Mouse (Mus musculus) lung, embryonic 15.5 days (tissue): ENCODE results near the gene Mri1. TPM values are rescaled to one million over a fixed set of nuclear protein-coding genes. Genes with fewer than 3 reads are reported as not detected.
"Not testable (repeated sequence)": the region's sequence is repeated elsewhere in the genome, so short reads cannot be mapped to it uniquely, and the experiment has no call there.

Source experiments
- ATAC-seq: fragments of 200-750 bp; cut with Nextera tagmentation; 2 replicates; pipeline ENCODE4 v1.8.0; 2017; ENCODE audit warnings: moderate number of reproducible peaks, borderline replicate concordance; ENCODE audit not compliant: low FRiP score, low TSS enrichment; ENCODE audit errors: extremely low read depth
- H3K27ac ChIP-seq: fragments of 300-500 bp; sonication (generic); 2 replicates; pipeline ENCODE4 v1.5.1; 2015; ENCODE audit warnings: moderate library complexity, mild to moderate bottlenecking, inconsistent platforms
- H3K27me3 ChIP-seq: fragments of 300-500 bp; sonication (generic); 2 replicates; pipeline ENCODE4 v1.6.1; 2015; ENCODE audit warnings: inconsistent platforms
- H3K36me3 ChIP-seq: fragments of 300-500 bp; sonication (generic); 2 replicates; pipeline ENCODE4 v1.6.1; 2015; ENCODE audit warnings: inconsistent platforms
- H3K4me1 ChIP-seq: fragments of 300-500 bp; sonication (generic); 2 replicates; pipeline ENCODE4 v1.6.1; 2015; ENCODE audit warnings: inconsistent platforms
- H3K4me2 ChIP-seq: fragments of 300-500 bp; sonication (generic); 2 replicates; pipeline ENCODE4 v1.6.1; 2015; ENCODE audit warnings: inconsistent platforms, mild to moderate bottlenecking, moderate library complexity
- H3K4me3 ChIP-seq: fragments of 300-500 bp; sonication (generic); 2 replicates; pipeline ENCODE4 v1.5.1; 2015; ENCODE audit warnings: mild to moderate bottlenecking, inconsistent platforms
- H3K9ac ChIP-seq: fragments of 300-500 bp; sonication (generic); 2 replicates; pipeline ENCODE4 v1.6.1; 2015; ENCODE audit warnings: inconsistent platforms
- H3K9me3 ChIP-seq: fragments of 300-500 bp; sonication (generic); 2 replicates; pipeline ENCODE4 v1.6.1; 2016; ENCODE audit warnings: inconsistent platforms
- WGBS: fragments of 180-500 bp; shearing (Covaris S2); methylation state at CpG from one replicate; pipeline ENCODE4 v1.1.7; 2015; 5-methylcytosine and 5-hydroxymethylcytosine counted together
- polyA plus RNA-seq: library from polyadenylated mRNA; unstranded; fragments of >200 nt; fragmentation: Nextera tagmentation; extraction: Ambion mirVana; gene quantifications from 2 replicates; pipeline ENCODE4 v1.2.1, GENCODE M21; 2015

The Mri1 gene
- 67.2 and 72.4 TPM in 2 replicates for polyA plus RNA-seq

- H3K4me2 ChIP-seq, result peak within 1 kb of the TSS; percentile 99
- peaks cover 19% of the 10 kb centered on the region for H3K4me1 ChIP-seq
- no peaks in the 10 kb centered on the region for H3K9me3 ChIP-seq
- H3K4me3 ChIP-seq, result peak within 1 kb of the TSS; percentile 84
- H3K27me3 ChIP-seq, result no peaks in the 10 kb centered on the region
- ATAC-seq, result peak; percentile 89
- peak within 1 kb of the TSS; percentile 80 for H3K9ac ChIP-seq
- peak within 1 kb of the TSS; percentile 92 for H3K27ac ChIP-seq
- under 1% methylated on average over 64 of the region's 64 CpGs for WGBS
- H3K36me3 ChIP-seq, result peaks cover 55% of the 10 kb centered on the region
Observed at GRCm38 (mm10) chr8:84256822-84257610, at the start of gene Mri1. Gene Mri1 (minus strand): TSS chr8:84257326.

DNA sequence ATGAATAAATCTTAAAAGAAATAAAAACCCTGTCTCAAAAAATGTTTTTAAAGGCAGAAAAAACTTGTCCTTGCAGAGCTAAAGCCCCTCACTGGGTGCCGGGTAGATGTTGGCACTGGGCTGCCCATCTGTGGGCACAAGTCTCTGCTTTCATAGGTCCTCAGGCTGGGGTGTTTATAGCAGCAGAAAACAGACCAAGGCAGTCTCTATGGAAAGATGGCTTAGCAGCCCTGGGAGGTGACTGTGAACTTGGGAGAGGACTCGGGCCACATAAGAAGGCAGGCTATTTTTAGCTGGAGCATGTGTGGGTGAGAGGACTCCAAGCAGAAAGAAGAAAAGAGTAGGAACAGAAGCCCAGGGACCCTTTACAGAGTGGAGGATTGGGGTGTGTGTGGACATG is 46.8 kb upstream of the Mri1 start:
- WGBS, result 53% methylated on average over 2 of the region's 2 CpGs
- no peak overlapping the region for H3K4me3 ChIP-seq
- no peak for ATAC-seq
- H3K9me3 ChIP-seq, result no peaks in the 10 kb centered on the region
- no peaks in the 10 kb centered on the region for H3K27me3 ChIP-seq
- no peak overlapping the region for H3K9ac ChIP-seq
- H3K4me1 ChIP-seq, result no peaks in the 10 kb centered on the region; the same call in 1 of the 2 replicates
- H3K27ac ChIP-seq, result 0 out of 2 replicates have a peak overlapping the region, but pooled peaks have one; percentile 10
- H3K4me2 ChIP-seq, result no peak overlapping the region
- no peaks in the 10 kb centered on the region for H3K36me3 ChIP-seq

GRCm38 (mm10) chr8:84297029-84297785 is 40.1 kb upstream of the Mri1 start:
- peaks cover 3% of the 10 kb centered on the region; the same call in 1 of the 2 replicates for H3K27me3 ChIP-seq
- H3K27ac ChIP-seq, result no peak overlapping the region
- H3K9ac ChIP-seq, result no peak overlapping the region
- H3K4me3 ChIP-seq, result no peak overlapping the region
- no peaks in the 10 kb centered on the region for H3K36me3 ChIP-seq
- 64% methylated on average over 5 of the region's 5 CpGs for WGBS
- no peaks in the 10 kb centered on the region; the same call in 1 of the 2 replicates for H3K4me1 ChIP-seq
- no peak for ATAC-seq
- H3K9me3 ChIP-seq, result no peaks in the 10 kb centered on the region
- H3K4me2 ChIP-seq, result no peak overlapping the region

GRCm38 (mm10) chr8:84291688-84292087 is 34.6 kb upstream of the Mri1 start:
- H3K36me3 ChIP-seq, result no peaks in the 10 kb centered on the region
- H3K9ac ChIP-seq, result no peak overlapping the region
- H3K27me3 ChIP-seq, result peaks cover 3% of the 10 kb centered on the region; the same call in 1 of the 2 replicates
- H3K4me1 ChIP-seq, result no peaks in the 10 kb centered on the region
- ATAC-seq, result no peak
- H3K27ac ChIP-seq, result no peak overlapping the region
- no peak overlapping the region for H3K4me2 ChIP-seq
- 23% methylated on average over 8 of the region's 8 CpGs for WGBS
- no peaks in the 10 kb centered on the region for H3K9me3 ChIP-seq
- no peak overlapping the region for H3K4me3 ChIP-seq

GRCm38 (mm10) chr8:84291086-84291485 is 34.0 kb upstream of the Mri1 start:
- H3K27ac ChIP-seq, result no peak overlapping the region
- no peaks in the 10 kb centered on the region for H3K36me3 ChIP-seq
- peaks cover 3% of the 10 kb centered on the region; the same call in 1 of the 2 replicates for H3K27me3 ChIP-seq
- ATAC-seq, result no peak
- no peak overlapping the region for H3K4me2 ChIP-seq
- no peak overlapping the region for H3K9ac ChIP-seq
- no peaks in the 10 kb centered on the region for H3K4me1 ChIP-seq
- H3K9me3 ChIP-seq, result no peaks in the 10 kb centered on the region
- no peak overlapping the region for H3K4me3 ChIP-seq
- WGBS, result 63% methylated on average over 5 of the region's 5 CpGs

GRCm38 (mm10) chr8:84288892-84289291 is 31.8 kb upstream of the Mri1 start:
- Histone ChIP-seq H3K27me3 (no peaks in the 10 kb centered on the region), H3K4me2 (no peak overlapping the region), H3K4me1 (peaks cover 5% of the 10 kb centered on the region; the same call in 1 of the 2 replicates), H3K36me3 (no peaks in the 10 kb centered on the region), H3K4me3 (no peak overlapping the region), H3K9ac (no peak overlapping the region), H3K9me3 (no peaks in the 10 kb centered on the region), H3K27ac (no peak overlapping the region)
- no peak for ATAC-seq
- WGBS, result 57% methylated on average over 2 of the region's 2 CpGs

DNA sequence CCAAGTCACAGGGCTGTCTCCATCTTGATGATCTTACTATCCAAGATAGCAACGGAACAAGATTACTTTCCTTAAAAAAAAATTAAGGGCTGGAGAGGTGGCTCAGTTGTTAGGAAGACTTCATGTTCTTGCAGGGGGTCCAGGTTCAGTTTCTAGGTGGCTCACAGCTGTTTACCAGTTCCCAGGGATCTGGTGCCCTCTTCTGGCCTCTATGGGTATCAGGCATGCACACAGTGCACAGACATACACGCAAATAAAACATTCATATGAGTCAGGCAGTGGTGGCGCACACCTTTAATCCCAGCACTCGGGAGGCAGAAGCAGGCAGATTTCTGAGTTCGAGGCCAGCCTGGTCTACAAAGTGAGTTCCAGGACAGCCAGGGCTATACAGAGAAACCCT is 28.5 kb upstream of the Mri1 start:
- H3K4me3 ChIP-seq, H3K4me2 ChIP-seq, H3K9ac ChIP-seq, H3K9me3 ChIP-seq, H3K4me1 ChIP-seq, ATAC-seq, H3K27me3 ChIP-seq, H3K27ac ChIP-seq, H3K36me3 ChIP-seq: not testable (repeated sequence)
- 61% methylated on average over 5 of the region's 5 CpGs for WGBS

DNA sequence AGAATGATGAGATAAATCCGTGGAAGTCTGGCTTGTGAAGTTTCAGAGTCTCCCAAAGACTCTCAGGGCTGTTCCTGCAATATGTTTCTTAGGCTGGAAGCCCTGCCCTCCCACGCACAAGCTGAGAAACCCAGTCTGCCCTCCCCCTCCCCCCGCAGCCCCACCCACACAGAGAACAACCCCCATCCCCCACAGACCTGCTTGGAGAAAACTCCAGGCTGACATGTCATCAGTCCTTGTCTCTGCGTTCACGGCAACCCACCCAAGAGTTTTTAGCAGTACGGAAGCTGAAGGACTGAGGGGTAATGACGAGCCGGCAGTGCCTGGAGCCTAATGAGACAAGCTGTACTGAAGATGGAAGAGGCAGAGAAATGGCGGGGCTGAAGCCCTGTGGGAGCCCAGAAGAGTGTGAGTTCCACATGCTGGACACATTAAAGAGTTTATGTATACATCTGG is 27.5 kb upstream of the Mri1 start:
- 7% methylated on average over 9 of the region's 9 CpGs for WGBS
- H3K9ac ChIP-seq, result no peak overlapping the region
- no peaks in the 10 kb centered on the region for H3K36me3 ChIP-seq
- peak overlapping the region; percentile 73 for H3K27ac ChIP-seq
- peak overlapping the region; percentile 45 for H3K4me2 ChIP-seq
- peaks cover 10% of the 10 kb centered on the region; the same call in 1 of the 2 replicates for H3K4me1 ChIP-seq
- peak; percentile 55; the same call in 1 of the 2 replicates for ATAC-seq
- no peaks in the 10 kb centered on the region for H3K9me3 ChIP-seq
- H3K27me3 ChIP-seq, result no peaks in the 10 kb centered on the region
- peak overlapping the region; percentile 27 for H3K4me3 ChIP-seq

DNA sequence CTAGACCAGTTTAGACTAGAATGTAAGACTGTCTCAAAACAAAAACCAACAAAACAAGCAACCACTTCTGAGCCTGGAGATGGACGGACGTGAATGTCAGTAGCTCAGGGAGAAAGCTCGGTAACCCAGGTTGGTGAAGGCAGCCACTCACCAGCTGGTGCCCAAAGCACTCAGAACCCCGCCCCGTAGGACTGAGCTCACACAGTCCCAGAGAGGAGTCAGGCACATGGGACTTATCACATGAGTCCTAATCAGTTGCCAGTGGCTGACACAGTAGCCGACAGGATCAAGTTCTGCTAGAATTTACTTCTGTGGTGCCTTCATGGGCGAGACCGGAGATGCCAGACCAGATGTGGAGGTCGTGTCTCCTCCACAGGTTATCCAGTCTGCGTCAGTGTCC is 23.7 kb upstream of the Mri1 start:
- WGBS, result 67% methylated on average over 10 of the region's 10 CpGs

GRCm38 (mm10) chr8:84276447-84276846 is 19.3 kb upstream of the Mri1 start:
- Histone ChIP-seq H3K4me3 (no peak overlapping the region), H3K9ac (no peak overlapping the region), H3K27ac (no peak overlapping the region), H3K4me2 (no peak overlapping the region), H3K27me3 (no peaks in the 10 kb centered on the region), H3K9me3 (no peaks in the 10 kb centered on the region), H3K36me3 (no peaks in the 10 kb centered on the region), H3K4me1 (no peaks in the 10 kb centered on the region)
- 73% methylated on average over 1 of the region's 1 CpGs for WGBS
- ATAC-seq, result no peak

More for the DNA sequence above, 23.7 kb upstream of the Mri1 start:
- no peaks in the 10 kb centered on the region for H3K9me3 ChIP-seq
- H3K36me3 ChIP-seq, result no peaks in the 10 kb centered on the region
- peaks cover 10% of the 10 kb centered on the region; the same call in 1 of the 2 replicates for H3K4me1 ChIP-seq
- ATAC-seq, result no peak
- no peaks in the 10 kb centered on the region for H3K27me3 ChIP-seq
- no peak overlapping the region for H3K4me2 ChIP-seq
- no peak overlapping the region for H3K27ac ChIP-seq
- no peak overlapping the region for H3K9ac ChIP-seq
- no peak overlapping the region for H3K4me3 ChIP-seq

DNA sequence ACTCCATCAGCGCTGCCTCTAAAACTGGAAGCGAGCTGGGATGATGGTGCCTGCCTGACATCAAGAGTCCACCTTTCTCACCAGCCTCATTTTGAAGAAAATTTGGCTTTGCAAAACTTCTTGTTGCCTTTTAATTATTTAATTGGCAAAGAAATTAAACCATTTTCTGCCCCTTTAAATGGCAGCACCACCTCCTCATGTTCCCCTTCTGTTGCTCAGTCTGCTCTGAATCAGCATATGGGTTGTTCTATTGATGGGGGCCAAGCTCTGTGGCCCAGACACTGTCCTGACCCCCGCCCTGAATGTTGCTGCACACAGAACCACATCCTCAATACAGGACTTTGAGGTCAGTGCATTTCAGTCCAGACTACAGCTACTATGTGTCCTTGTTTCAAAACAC is 16.8 kb upstream of the Mri1 start:
- Histone ChIP-seq H3K9me3 (no peaks in the 10 kb centered on the region), H3K4me2 (no peak overlapping the region), H3K36me3 (no peaks in the 10 kb centered on the region), H3K4me1 (peaks cover 10% of the 10 kb centered on the region), H3K9ac (no peak overlapping the region), H3K27me3 (no peaks in the 10 kb centered on the region), H3K4me3 (no peak overlapping the region), H3K27ac (no peak overlapping the region)
- ATAC-seq, result no peak
- 76% methylated on average over 3 of the region's 3 CpGs for WGBS

GRCm38 (mm10) chr8:84272302-84272701 is 15.2 kb upstream of the Mri1 start:
- Histone ChIP-seq H3K27ac (no peak overlapping the region), H3K27me3 (no peaks in the 10 kb centered on the region), H3K9me3 (no peaks in the 10 kb centered on the region), H3K4me3 (no peak overlapping the region), H3K36me3 (no peaks in the 10 kb centered on the region), H3K9ac (no peak overlapping the region), H3K4me1 (peaks cover 10% of the 10 kb centered on the region), H3K4me2 (no peak overlapping the region)
- 75% methylated on average over 4 of the region's 4 CpGs for WGBS
- ATAC-seq, result no peak
